Mouse (Mus musculus): ENCODE results near the gene 1700069L16Rik.

The 1700069L16Rik gene

DNA sequence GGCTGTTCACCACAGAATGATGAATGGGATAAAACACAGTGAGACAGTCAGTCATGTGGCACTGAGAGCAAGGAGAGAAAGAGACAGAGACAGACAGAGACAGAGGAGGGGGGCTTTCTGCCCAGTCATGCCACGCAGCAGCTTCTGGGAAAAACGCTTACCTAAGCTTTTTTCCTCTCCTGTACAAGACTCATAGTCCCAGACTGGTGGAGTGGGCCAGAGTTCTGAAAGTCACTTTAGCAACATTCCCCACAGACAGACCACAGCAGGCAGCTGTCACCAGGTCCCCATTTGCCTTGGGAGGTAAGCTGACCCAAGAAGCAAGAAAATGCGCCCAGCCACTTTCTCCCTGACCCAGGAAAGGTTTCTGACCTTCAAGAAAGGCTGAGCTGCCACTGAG lies 42.1 kb downstream of the 1700069L16Rik start:
- no peak for TF ChIP-seq GATA4 (IDR thresholded peaks at IDR 0.05; ENCODE audit: insufficient replicate concordance, low read length)

DNA sequence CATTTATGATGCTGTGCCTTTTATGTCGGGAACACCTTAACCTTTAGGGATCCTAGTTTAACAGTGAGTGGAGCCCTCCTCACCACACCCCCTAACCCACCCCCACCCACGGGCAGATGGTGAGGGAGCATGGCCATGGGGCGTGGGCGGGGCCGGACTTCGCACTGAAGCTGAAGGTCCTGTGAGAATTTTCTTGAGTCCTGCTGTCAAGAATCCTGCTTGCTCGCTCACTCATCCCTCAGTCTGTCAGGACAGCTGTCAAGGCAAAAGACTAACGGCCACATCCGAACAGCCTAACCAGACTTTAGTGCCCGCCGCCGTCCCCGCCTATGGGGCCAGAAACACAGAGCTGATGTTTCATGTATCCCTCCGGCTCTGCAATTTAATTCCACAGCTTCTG lies 43.4 kb downstream of the 1700069L16Rik start:
- TF ChIP-seq GATA4 (IDR thresholded peaks at IDR 0.05; ENCODE audit: insufficient replicate concordance, low read length), result no peak

DNA sequence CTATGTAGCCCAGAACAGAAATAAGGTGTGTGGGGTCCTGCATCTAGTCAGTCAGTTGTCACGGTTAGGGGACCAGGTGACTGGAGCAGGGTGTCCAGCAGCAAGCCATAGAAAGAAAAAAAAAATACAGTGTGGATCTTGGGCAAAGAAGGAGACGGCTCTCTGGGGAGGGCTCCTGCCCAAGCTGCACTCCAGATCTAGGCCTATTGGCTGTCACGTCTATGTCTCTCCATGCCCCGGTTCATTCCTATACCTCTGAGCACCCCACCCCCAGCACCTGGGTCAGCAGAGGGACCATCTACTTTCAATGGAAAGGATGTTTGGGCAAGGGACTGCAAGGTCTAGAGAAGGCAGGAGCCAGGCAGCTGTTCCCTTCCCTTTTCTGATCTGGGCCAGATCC lies 45.1 kb downstream of the 1700069L16Rik start:
- no peak for TF ChIP-seq GATA4 (IDR thresholded peaks at IDR 0.05; ENCODE audit: insufficient replicate concordance, low read length)

DNA sequence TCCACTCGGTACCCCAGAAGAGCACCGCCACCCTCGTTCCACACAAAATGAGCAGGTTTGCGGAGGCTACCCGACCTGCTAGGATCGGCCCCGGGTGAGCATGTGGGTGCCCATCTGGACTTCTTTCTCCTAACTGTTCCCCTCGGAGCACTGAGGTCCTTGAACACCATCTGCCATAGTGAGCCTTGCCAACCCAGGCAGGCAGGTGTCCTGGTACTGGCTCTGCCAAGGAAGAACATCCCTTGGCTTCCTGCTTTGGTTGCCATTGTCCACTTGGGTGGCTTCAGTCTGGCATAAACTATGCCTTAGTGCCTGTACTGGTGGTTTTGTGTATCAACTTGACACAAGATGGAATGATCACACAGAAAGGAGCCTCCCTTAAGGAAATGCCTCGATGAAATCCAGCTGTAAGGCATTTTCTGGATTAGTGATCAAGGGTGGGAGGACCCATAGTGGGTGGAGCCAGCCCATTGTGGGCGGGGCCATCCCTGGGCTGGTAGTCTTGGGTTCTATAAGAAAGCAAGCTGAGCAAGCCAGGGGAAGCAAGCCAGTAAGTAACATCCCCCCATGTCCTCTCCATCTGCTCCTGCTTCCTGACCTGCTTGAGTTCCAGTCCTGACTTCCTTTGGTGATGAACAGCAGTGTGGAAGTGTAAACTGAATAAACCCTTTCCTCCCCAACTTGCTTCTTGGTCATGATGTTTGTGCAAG lies 45.7 kb downstream of the 1700069L16Rik start:
- no peak for TF ChIP-seq GATA4 (IDR thresholded peaks at IDR 0.05; ENCODE audit: insufficient replicate concordance, low read length)

DNA sequence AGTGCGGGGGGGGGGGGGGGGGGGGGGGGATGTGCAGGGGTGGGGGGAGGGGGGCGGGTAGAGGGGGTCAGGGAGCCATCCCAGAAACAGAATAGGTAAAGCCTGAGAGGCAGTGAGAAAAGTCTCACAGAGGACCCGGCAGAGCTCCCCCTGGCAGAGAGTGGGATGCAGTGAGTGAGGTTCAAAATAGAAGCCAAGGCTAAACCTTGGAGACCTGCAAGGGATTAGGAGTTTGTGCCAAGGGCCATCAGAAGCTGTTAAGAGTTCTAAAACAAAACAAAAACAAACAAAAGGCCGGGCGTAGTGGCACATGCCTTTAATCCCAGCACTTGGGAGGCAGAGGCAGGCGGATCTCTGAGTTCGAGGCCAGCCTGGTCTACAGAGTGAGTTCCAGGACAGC lies 47.0 kb downstream of the 1700069L16Rik start:
- TF ChIP-seq GATA4 (IDR thresholded peaks at IDR 0.05; ENCODE audit: insufficient replicate concordance, low read length), result no peak

DNA sequence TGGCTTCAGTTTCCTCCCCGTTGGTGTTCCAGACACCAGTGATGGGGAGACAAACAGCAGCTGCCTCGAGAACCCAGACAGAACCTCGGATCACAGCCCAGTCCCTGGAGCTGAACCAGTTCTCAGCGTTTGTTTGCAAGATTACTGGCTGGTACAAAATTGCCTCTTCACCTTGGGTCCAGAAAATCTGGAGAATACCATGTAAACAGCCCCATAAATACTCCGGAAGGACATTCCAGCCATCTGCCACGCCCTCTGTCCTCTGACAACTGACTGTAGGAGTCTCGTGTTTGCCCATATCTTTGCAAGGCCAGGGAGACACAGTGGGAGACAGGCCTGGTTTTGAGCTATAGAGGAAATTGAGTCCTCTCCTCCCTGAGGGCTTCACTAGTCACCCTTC lies 49.7 kb downstream of the 1700069L16Rik start:
- TF ChIP-seq GATA4 (IDR thresholded peaks at IDR 0.05; ENCODE audit: insufficient replicate concordance, low read length), result no peak

DNA sequence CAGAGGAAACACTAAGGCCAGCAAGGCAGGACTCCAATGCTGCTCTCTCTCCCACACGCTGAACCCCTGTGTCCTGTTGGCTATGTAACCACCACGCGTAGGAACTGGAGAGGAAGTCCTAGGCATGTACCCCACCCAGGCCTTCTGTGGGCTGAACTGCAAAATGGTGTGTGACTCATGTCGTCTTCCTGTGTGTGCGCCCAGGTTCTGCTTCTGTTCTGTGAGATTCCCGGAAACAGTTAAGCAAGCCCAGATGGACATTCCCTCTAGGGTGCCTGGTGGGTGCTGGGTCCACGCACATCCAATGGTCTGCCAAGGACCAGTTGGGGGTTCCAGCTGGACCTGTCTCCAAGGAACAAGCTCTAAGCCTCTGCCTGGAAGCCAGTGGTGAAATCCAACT lies 52.1 kb downstream of the 1700069L16Rik start:
- no peak for TF ChIP-seq GATA4 (IDR thresholded peaks at IDR 0.05; ENCODE audit: insufficient replicate concordance, low read length)

DNA sequence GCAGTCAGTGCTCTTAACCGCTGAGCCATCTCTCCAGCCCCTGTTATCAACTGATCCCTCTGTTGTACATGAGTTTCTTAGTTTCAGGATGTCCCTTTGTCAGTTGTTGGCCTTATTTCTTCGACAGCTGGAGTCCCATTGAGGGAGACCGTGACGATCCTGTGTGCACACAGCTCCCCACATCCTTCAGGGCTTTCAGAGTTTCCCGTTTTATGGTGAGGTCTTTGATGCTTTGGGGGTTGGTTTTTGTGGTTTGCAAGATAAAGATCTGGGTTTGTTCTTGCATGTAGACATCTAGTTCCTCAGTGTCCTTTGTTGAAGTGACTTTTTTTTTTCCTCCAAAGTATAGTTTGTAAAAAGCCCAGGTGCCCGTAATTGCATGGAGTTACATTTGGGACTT lies 54.0 kb downstream of the 1700069L16Rik start:
- no peak for TF ChIP-seq GATA4 (IDR thresholded peaks at IDR 0.05; ENCODE audit: insufficient replicate concordance, low read length)

DNA sequence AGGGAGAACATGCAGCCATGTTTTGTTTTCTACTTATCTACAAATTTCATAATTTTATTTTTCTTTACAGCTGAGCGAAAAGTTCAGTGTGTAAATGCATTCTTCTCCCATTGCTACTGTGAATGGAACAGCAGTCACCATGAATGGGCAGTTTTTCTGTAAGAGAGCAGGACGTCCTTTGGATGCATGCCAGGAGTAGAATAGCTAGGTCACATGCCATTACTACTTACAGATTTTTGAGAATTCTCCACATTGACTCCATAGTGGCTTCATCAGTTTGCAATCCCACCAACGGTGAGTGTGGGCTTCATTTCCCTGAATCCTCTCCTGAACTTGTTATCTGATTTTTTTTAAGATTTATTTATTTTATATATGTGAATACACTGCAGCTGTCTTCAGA lies 54.5 kb downstream of the 1700069L16Rik start:
- no peak for TF ChIP-seq GATA4 (IDR thresholded peaks at IDR 0.05; ENCODE audit: insufficient replicate concordance, low read length)

DNA sequence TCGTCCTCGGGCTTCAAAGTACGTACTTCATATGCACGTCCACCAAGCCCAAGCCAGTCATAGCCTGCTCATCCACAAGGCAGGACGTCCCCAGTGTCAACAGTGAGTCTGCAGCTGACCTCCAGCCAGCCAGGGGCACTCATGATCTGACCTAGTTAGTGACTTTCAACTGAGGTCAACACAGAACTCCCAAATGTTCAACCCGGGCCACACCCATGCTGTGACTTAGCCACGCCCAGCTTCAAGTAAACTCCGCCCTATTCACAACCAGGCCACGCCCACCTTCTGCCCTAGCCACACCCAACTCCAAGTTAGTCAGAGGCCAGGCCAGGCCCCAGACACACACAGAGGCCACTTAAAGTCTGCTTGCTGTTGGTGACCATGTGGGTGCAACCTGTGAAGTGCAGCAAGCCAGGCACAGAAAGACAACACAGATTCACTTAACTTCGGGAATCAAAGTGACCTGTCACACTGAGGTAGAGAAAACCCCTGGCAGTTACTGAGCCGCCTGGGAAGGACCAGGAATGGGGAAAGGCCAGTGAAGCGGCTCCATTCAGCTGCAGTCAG lies 59.9 kb downstream of the 1700069L16Rik start:
- no peak for TF ChIP-seq GATA4 (IDR thresholded peaks at IDR 0.05; ENCODE audit: insufficient replicate concordance, low read length)

DNA sequence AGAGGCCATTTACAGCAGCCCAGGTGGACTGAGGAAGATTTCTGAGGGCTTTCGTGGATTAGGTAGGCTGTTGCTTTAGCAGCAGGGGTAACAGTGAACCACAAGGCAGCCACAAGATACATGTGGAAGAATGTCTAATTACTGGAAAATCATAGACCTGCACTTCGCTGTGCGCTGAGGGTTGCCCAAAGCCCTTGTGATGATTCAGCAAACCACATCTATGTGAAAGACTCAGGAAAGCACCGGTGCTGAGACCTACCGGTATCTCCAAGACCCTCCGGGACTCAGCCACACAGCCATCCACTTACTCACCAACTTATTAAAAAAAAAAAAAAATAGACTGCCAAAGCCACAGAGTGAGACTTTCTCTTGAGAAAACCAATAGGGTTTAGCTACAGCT lies 60.4 kb downstream of the 1700069L16Rik start:
- TF ChIP-seq GATA4 (IDR thresholded peaks at IDR 0.05; ENCODE audit: insufficient replicate concordance, low read length), result no peak

DNA sequence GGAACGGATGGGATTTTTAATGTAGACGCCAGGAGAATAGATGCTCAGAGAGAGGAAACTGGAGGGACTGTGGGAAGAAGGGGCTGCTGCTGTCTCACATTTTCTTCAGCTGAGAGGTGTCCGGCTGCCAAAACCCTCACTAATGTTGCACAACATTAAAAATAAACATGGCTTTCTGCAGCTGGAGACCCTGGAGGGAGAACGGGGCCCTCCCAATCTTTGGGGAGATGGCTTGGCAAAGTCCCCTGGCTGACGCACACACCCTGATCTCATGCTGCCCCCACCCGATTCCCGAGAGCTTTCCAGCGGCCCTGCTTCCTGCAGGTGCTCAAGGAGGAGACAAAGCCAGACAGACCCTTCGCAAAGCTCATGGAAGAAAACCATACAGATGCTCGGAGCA lies 63.7 kb downstream of the 1700069L16Rik start:
- TF ChIP-seq GATA4 (IDR thresholded peaks at IDR 0.05; ENCODE audit: insufficient replicate concordance, low read length), result no peak

DNA sequence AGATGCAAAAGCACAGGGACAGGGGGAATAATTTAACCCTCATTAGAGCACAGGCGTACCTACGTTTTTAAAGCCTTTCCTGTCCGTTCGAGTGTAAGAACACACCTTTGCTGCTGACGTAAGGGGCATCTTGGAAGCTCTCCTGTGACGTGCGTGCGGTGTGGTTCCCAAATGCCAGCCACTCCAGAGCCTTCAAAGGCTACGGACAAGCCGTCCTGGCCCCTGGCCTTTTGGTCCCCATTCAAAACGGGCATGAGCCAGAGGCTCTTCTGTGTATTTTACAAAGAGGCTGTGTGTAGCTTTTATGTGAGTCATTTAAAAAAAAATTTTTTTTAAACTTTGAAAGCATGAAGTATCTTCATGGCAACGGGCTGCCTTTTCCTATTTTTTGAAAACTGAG lies 69.8 kb downstream of the 1700069L16Rik start:
- no peak for TF ChIP-seq GATA4 (IDR thresholded peaks at IDR 0.05; ENCODE audit: insufficient replicate concordance, low read length)

DNA sequence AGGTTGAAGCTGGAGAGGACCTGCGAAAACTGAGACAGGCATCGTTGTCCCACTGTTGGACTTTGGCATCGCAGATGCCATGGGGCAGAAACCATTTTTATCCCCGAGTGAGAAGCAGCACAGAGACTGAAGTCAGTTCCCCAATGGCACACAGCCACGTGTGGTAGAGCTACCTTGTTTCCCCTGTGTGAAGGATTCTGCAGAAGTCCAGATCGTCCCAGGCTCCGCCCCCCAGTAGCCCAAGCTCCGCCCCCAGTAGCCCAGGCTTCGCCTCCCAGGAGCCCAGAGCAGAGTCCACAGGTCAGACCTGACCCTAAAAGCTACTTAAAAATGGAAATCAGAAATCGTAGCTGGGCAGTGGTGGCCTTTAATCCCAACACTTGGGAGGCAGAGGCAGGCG lies 70.4 kb downstream of the 1700069L16Rik start:
- no peak for TF ChIP-seq GATA4 (IDR thresholded peaks at IDR 0.05; ENCODE audit: insufficient replicate concordance, low read length)

DNA sequence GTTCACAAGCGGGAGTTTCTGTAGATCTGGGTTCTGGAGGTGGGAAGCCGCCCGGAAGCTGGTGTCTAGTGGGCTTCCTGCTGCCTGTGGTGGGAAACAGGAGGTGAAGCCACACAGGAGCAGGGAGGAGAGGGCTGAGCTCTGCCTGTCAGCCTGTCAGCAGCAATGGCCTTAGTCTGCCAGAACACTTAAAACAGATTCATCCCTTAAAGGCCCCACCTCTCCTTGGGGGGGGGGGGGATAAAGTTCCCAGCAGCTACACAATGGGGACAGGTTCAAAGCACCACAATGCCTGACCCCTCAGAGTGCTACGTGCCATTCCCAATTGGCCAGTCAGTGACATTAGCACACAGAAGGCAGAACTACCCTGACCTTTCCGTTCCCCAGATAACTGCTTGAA lies 72.4 kb downstream of the 1700069L16Rik start:
- TF ChIP-seq GATA4 (IDR thresholded peaks at IDR 0.05; ENCODE audit: insufficient replicate concordance, low read length), result no peak

DNA sequence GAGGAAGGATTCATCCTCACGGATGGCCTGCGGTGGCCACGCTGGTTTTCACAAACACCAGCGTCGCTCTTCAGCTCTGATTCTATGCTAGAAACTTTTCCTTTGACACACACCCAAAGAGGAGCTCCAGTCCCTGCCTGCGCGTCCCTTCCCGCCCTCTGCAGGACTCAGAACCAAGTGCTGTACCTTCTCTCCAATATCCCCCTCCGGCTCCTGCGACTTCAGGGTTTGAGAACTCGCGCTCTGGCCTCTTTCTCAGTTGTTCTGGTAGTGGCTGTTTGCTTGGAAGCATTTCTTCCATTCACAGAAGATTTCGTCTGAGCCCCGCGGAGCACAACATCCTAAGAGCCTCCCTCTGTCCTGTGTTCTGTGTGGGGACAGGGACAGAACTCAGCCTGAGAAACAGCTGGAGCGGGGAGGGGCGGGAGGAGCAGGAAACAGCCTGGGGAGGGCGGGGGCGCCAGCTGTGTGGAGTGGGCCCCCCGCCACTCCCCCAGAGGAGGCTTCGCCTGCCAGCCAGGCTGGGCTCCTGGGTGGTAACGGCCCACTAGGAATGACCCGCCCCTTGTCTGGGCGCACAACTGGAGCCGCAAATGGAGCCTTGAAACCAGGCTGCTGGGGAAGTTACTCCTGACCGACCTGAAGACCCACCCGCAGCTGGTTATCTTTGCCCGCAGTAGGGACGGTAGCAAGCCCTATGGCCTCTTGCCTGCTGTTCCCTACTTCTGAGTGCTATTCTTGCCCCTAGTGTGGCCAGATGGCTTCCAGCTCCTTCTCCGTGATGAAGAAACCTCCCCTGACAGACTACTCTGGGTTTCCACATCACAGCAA lies 74.3 kb downstream of the 1700069L16Rik start, which contains the start of gene Cmklr1:
Gene Cmklr1 (minus strand): TSS at position 392 of the 831 bp plus-strand sequence.
- no peak for TF ChIP-seq GATA4 (IDR thresholded peaks at IDR 0.05; ENCODE audit: insufficient replicate concordance, low read length)
